Mouse (Mus musculus) myocyte (in vitro differentiated cells): ENCODE data around the gene Mgme1. TPM values are rescaled to one million over a fixed set of nuclear protein-coding genes. Genes with fewer than 3 reads are reported as not detected.

Experiments
- H3K27me3 ChIP-seq: one replicate; pipeline ENCODE4 v1.6.1; 2011; ENCODE audit not compliant: control insufficient read depth, insufficient read depth, insufficient read length
- H3K36me3 ChIP-seq: one replicate; pipeline ENCODE4 v1.6.1; 2011; ENCODE audit not compliant: control insufficient read depth, insufficient read depth
- H3K4me2 ChIP-seq: one replicate; pipeline ENCODE4 v1.6.1; 2011; ENCODE audit warnings: low read depth, control low read depth
- H3K4me3 ChIP-seq: one replicate; pipeline ENCODE4 v1.5.1; 2011; ENCODE audit warnings: mild to moderate bottlenecking, control low read depth, moderate library complexity
- H3K79me2 ChIP-seq: one replicate; pipeline ENCODE4 v1.6.1; 2011; ENCODE audit not compliant: control insufficient read depth, insufficient read depth
- H3ac ChIP-seq: one replicate; pipeline ENCODE4 v1.6.1; 2011; ENCODE audit not compliant: control insufficient read depth, insufficient read length
- CEBPB ChIP-seq: IDR thresholded peaks from 2 replicates; pipeline ENCODE4 v1.6.1; 2011; ENCODE audit warnings: mild to moderate bottlenecking, moderate library complexity; ENCODE audit not compliant: poor library complexity, insufficient read depth, severe bottlenecking
- E2F4 ChIP-seq: IDR thresholded peaks from one replicate; pipeline ENCODE4 v1.6.1; 2011; ENCODE audit warnings: mild to moderate bottlenecking, control low read depth, moderate library complexity; ENCODE audit not compliant: insufficient read depth
- MAX ChIP-seq: IDR thresholded peaks from one replicate; pipeline ENCODE4 v1.6.1; 2011; ENCODE audit warnings: low read depth, mild to moderate bottlenecking, control low read depth
- MYOD1 ChIP-seq, 3 experiments: IDR thresholded peaks; one replicate each; pipeline ENCODE4 v1.6.1; 2011; ENCODE audit warnings: control low read depth in 2 of 3, low read depth in 2 of 3, mild to moderate bottlenecking in 2 of 3, moderate library complexity in 1 of 3; ENCODE audit not compliant: insufficient read length in 2 of 3, control insufficient read depth in 1 of 3
- MYOG ChIP-seq, 3 experiments: IDR thresholded peaks; one replicate each; pipeline ENCODE4 v1.6.1; 2011; ENCODE audit warnings: control low read depth in 2 of 3, low read depth in 2 of 3, mild to moderate bottlenecking in 2 of 3; ENCODE audit not compliant: insufficient read length in 2 of 3, control insufficient read depth in 1 of 3, insufficient read depth in 1 of 3
- POLR2A ChIP-seq: IDR thresholded peaks from one replicate; pipeline ENCODE4 v1.6.1; 2011; ENCODE audit warnings: low read depth, mild to moderate bottlenecking, control low read depth, moderate library complexity; ENCODE audit not compliant: insufficient read length
- POLR2AphosphoS2 ChIP-seq: IDR thresholded peaks from one replicate; pipeline ENCODE4 v1.6.1; 2011; ENCODE audit warnings: low read depth, control low read depth; ENCODE audit not compliant: insufficient read length
- REST ChIP-seq: IDR thresholded peaks from one replicate; pipeline ENCODE4 v1.6.1; 2011; ENCODE audit warnings: mild to moderate bottlenecking, control low read depth, moderate library complexity; ENCODE audit not compliant: insufficient read depth, insufficient read length
- SRF ChIP-seq: IDR thresholded peaks from one replicate; pipeline ENCODE4 v1.6.1; 2011; ENCODE audit warnings: low read depth; ENCODE audit not compliant: control insufficient read depth, insufficient read length
- TCF12 ChIP-seq: IDR thresholded peaks from one replicate; pipeline ENCODE4 v1.6.1; 2011; ENCODE audit warnings: mild to moderate bottlenecking, control low read depth; ENCODE audit not compliant: poor library complexity, insufficient read depth, severe bottlenecking
- TCF3 ChIP-seq: IDR thresholded peaks from one replicate; pipeline ENCODE4 v1.6.1; 2011; ENCODE audit warnings: low read depth, control low read depth; ENCODE audit not compliant: insufficient read length
- USF1 ChIP-seq: IDR thresholded peaks from one replicate; pipeline ENCODE4 v1.6.1; 2011; ENCODE audit warnings: low read depth, mild to moderate bottlenecking, control low read depth, moderate library complexity
- polyA plus RNA-seq: library from polyadenylated mRNA; unstranded; fragments of >200 nt; fragmentation: generic; extraction: Trizol; gene quantifications from one replicate; pipeline ENCODE4 v1.2.1, GENCODE M21; 2012; ENCODE audit warnings: missing spikeins

Mgme1 gene
- polyA plus RNA-seq, 1 experiment = 3.7 TPM

- peak overlapping the region; percentile 89 for H3K4me2 ChIP-seq
- H3K36me3 ChIP-seq = peaks cover 9% of the 10 kb centered on the region
Observed at GRCm38 (mm10) chr2:144269306-144269650, 1.2 kb upstream of the Mgme1 start.

GRCm38 (mm10) chr2:144269679-144270475, 586 bp upstream of the Mgme1 start:
- Histone ChIP-seq H3K79me2 (peaks cover 57% of the 10 kb centered on the region), H3K4me3 (peak overlapping the region; percentile 85), H3K27me3 (no peaks in the 10 kb centered on the region), H3K36me3 (peaks cover 3% of the 10 kb centered on the region), H3ac (peak overlapping the region; percentile 88), H3K4me2 (peak overlapping the region; percentile 89)
- TF ChIP-seq USF1 (no peak), MAX (no peak), TCF3 (no peak), E2F4 (no peak), MYOG (IDR thresholded peaks at IDR 0.05; ENCODE audit: control insufficient read depth in 1 of 3, insufficient read depth in 1 of 3, insufficient read length in 2 of 3, low read depth in 2 of 3) (no peak), POLR2AphosphoS2 (no peak), CEBPB (no peak), TCF12 (no peak), SRF (no peak), MYOD1 (IDR thresholded peaks at IDR 0.05; ENCODE audit: control insufficient read depth in 1 of 3, insufficient read length in 2 of 3, low read depth in 2 of 3) (no peak), REST (no peak), POLR2A (no peak)

More at GRCm38 (mm10) chr2:144269306-144269650, 1.2 kb upstream of the Mgme1 start:
- Histone ChIP-seq H3K27me3 (no peaks in the 10 kb centered on the region), H3K79me2 (peaks cover 63% of the 10 kb centered on the region), H3K4me3 (peak overlapping the region; percentile 85), H3ac (peak overlapping the region; percentile 88)
- TF ChIP-seq MYOD1 (IDR thresholded peaks at IDR 0.05; ENCODE audit: control insufficient read depth in 1 of 3, insufficient read length in 2 of 3, low read depth in 2 of 3) = no peak
- TF ChIP-seq SRF = no peak
- no peak for TF ChIP-seq REST

- H3K4me3 ChIP-seq = no peak overlapping the region
- no peaks in the 10 kb centered on the region for H3K27me3 ChIP-seq
- peaks cover 1% of the 10 kb centered on the region for H3K36me3 ChIP-seq
- TF ChIP-seq USF1 = no peak
- no peak for TF ChIP-seq POLR2AphosphoS2
- TF ChIP-seq TCF12 = no peak
- no peak for TF ChIP-seq POLR2A
- peaks cover 35% of the 10 kb centered on the region for H3K79me2 ChIP-seq
- no peak overlapping the region for H3ac ChIP-seq
- no peak overlapping the region for H3K4me2 ChIP-seq
Observed at GRCm38 (mm10) chr2:144272088-144272487, 1.6 kb downstream of the Mgme1 start.

- TF ChIP-seq TCF3 (no peak), REST (no peak), SRF (no peak), POLR2A (no peak), CEBPB (no peak), MAX (no peak), TCF12 (no peak), E2F4 (no peak)
- H3K36me3 ChIP-seq = peaks cover 3% of the 10 kb centered on the region
- no peak overlapping the region for H3ac ChIP-seq
Observed at GRCm38 (mm10) chr2:144274741-144275140, 4.3 kb downstream of the Mgme1 start.

GRCm38 (mm10) chr2:144276885-144277284, 6.4 kb downstream of the Mgme1 start:
- Histone ChIP-seq H3K27me3 (no peaks in the 10 kb centered on the region), H3K79me2 (peaks cover 3% of the 10 kb centered on the region), H3K36me3 (peaks cover 3% of the 10 kb centered on the region), H3ac (no peak overlapping the region), H3K4me3 (no peak overlapping the region), H3K4me2 (no peak overlapping the region)
- no peak for TF ChIP-seq REST
- no peak for TF ChIP-seq POLR2A

More at GRCm38 (mm10) chr2:144274741-144275140, 4.3 kb downstream of the Mgme1 start:
- no peak overlapping the region for H3K4me3 ChIP-seq
- H3K79me2 ChIP-seq = peaks cover 9% of the 10 kb centered on the region
- no peaks in the 10 kb centered on the region for H3K27me3 ChIP-seq
- H3K4me2 ChIP-seq = no peak overlapping the region
